Mouse (Mus musculus): Measurements from ENCODE around the gene Scimp.

DNA sequence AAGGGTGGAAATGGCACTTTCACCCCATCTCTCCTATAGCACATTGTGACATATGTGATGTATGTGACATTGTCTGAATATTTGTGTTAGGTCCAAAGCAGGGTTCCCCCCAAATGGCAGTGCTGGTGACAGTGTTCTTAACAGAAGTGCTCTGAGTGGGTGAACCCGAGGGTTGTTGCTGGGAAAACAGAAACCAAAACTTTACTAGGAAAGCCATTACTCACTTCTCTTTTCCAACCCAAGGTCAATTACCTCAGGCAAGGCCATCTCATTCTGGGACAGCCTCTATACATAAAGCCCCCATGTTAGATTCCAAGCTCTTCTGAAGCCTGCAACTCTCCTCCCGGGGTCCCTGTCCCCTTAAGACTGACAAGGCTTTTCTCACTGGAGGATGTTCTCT, 26.5 kb downstream of the Scimp start:
- no peak for TF ChIP-seq CTCF (conservative IDR thresholded peaks at IDR 0.05 in 1 of 2, IDR thresholded peaks at IDR 0.05 in 1 of 2; ENCODE audit: low read depth in 2 of 2, low read length in 2 of 2)
- TF ChIP-seq MAX (IDR thresholded peaks at IDR 0.05; ENCODE audit: low read length): no peak
- TF ChIP-seq TBP (conservative IDR thresholded peaks at IDR 0.05; ENCODE audit: low read depth, low read length): no peak
- TF ChIP-seq ZKSCAN1 (IDR thresholded peaks at IDR 0.05; ENCODE audit: borderline replicate concordance, low read depth, low read length): no peak
- TF ChIP-seq HCFC1 (IDR thresholded peaks at IDR 0.05; ENCODE audit: low read depth, low read length): no peak
- no peak for TF ChIP-seq KAT2A (IDR thresholded peaks at IDR 0.05; ENCODE audit: insufficient replicate concordance, low read length)
- TF ChIP-seq POLR2A (IDR thresholded peaks at IDR 0.05; ENCODE audit: low read depth, low read length): no peak
- TF ChIP-seq JUN (IDR thresholded peaks at IDR 0.05; ENCODE audit: insufficient read depth, low read depth, low read length): no peak
- no peak for TF ChIP-seq JUND (conservative IDR thresholded peaks at IDR 0.05; ENCODE audit: low read depth, low read length)
- TF ChIP-seq IRF4 (IDR thresholded peaks at IDR 0.05; ENCODE audit: low read depth, low read length): peak; percentile 65
- no peak for TF ChIP-seq ZMIZ1 (IDR thresholded peaks at IDR 0.05; ENCODE audit: low read depth, low read length)
- TF ChIP-seq PAX5 (IDR thresholded peaks at IDR 0.05; ENCODE audit: low read length): no peak
